Mouse (Mus musculus): ENCODE data around the gene Sun1. TPM values are rescaled to one million over a fixed set of nuclear protein-coding genes. Genes with fewer than 3 reads are reported as not detected.

Sun1 gene
- polyA plus RNA-seq (2012; ENCODE audit: insufficient read depth, insufficient read length, missing spikeins), result 19.0 and 20.1 TPM in 2 replicates

DNA sequence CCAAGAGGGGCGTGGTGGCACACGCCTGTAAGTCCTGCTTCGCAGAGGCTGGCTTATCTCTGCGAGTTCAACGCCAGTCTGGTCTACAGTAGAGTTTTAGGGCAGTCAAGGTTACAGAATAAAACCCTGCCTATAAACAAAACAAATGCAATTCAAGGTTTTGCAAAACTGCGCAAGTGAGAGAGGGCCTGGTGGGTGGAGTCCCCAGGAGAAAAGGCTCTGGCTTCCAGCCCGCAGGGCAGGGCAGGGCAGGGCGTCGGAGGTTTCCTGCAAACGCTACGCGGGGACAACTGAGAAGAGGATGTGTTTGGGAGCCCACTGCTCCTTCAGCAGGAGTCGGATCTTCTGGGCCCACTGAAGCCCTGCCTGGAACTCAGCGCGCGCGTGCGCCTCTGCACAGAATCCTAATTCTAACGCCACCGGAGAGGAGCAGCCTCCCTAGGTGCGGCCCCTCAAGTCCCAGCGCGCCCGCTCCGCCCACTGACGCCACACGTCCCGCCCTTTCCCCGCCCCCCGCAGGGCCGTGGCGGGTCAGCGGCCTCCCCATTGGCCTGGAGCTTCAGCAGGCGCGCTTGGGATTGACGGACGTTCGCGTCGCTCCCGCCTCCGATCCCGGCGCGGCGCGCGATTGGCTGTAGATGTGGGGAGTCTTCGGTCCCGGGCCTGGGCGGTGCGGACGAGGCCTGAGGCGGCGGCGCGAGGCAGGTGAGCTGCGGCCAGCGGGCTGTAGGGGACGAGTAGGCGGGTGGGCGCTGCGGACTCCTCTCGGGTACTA is at the start of gene Sun1:
Gene Sun1 (plus strand): TSS at position 643 of the 775 bp plus-strand sequence.
- peaks cover 24% of the 10 kb centered on the region for H3K4me1 ChIP-seq (ENCODE audit: control insufficient read depth, insufficient read depth, insufficient read length, low read length)
- H3K27ac ChIP-seq (replicated peaks; ENCODE audit: low read depth, low read length), result peak within 1 kb of the TSS; percentile 48
- peak within 1 kb of the TSS; percentile 77 for H3K4me3 ChIP-seq (ENCODE audit: insufficient read depth, low read depth, low read length)

GRCm38 (mm10) chr5:139160899-139161298 is 39.5 kb upstream of the Sun1 start:
- Histone ChIP-seq H3K27ac (replicated peaks; ENCODE audit: low read depth, low read length) (no peak overlapping the region), H3K4me3 (ENCODE audit: insufficient read depth, low read depth, low read length) (no peak overlapping the region), H3K4me1 (ENCODE audit: control insufficient read depth, insufficient read depth, insufficient read length, low read length) (peaks cover 4% of the 10 kb centered on the region; the same call in 1 of the 2 replicates)

DNA sequence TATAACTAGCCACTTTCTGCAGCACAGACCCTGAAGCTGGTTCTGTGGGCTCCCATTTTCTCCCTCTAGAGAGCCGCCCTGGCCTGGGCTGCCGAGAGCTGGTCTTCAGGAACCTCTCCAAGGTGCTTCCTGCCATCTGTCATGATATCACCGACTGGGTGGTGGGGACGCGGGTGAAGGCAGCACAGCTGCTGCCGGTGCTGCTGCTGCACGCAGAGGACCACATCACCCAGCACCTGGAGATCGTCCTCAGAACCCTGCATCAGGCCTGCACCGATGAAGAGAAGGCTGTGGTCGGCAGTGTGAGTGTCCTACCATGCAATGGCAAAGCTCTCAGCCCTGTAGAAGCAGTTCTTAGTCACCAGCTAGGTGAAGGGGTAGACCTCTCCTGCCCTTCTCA is 38.8 kb upstream of the Sun1 start:
- no peak overlapping the region for H3K27ac ChIP-seq (replicated peaks; ENCODE audit: low read depth, low read length)
- H3K4me1 ChIP-seq (ENCODE audit: control insufficient read depth, insufficient read depth, insufficient read length, low read length), result peaks cover 4% of the 10 kb centered on the region; the same call in 1 of the 2 replicates
- no peak overlapping the region for H3K4me3 ChIP-seq (ENCODE audit: insufficient read depth, low read depth, low read length)

- Histone ChIP-seq H3K27ac (replicated peaks; ENCODE audit: low read depth, low read length) (no peak overlapping the region), H3K4me1 (ENCODE audit: control insufficient read depth, insufficient read depth, insufficient read length, low read length) (peaks cover under 1% of the 10 kb centered on the region; the same call in 1 of the 2 replicates), H3K4me3 (ENCODE audit: insufficient read depth, low read depth, low read length) (no peak overlapping the region)
These were observed 33.6 kb upstream of the Sun1 start for GRCm38 (mm10) chr5:139166781-139167361.

GRCm38 (mm10) chr5:139167548-139167947 is 32.9 kb upstream of the Sun1 start:
- no peaks in the 10 kb centered on the region; the same call in 1 of the 2 replicates for H3K4me1 ChIP-seq (ENCODE audit: control insufficient read depth, insufficient read depth, insufficient read length, low read length)
- no peak overlapping the region for H3K27ac ChIP-seq (replicated peaks; ENCODE audit: low read depth, low read length)
- H3K4me3 ChIP-seq (ENCODE audit: insufficient read depth, low read depth, low read length), result no peak overlapping the region

DNA sequence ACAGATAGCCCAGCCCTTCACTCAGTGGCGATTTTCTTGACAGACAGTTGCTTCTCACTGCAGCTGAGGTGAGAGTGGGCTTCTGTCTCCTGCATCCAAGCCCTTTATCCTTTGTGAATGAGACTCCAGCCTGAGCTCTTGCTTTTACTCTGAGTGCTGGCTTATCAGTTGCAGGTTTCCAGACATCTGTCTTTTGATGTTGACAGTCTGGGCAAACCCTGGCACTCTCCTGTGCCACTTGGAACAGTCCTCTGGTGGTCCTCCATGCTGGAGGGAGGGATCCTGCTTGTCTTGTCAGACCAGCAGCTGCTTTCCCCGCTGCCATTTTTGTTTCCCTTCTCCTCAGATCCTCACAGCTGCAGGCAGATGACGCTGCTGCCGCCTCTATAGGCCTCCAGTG is 28.5 kb upstream of the Sun1 start:
- Histone ChIP-seq H3K4me3 (ENCODE audit: insufficient read depth, low read depth, low read length) (no peak overlapping the region), H3K4me1 (ENCODE audit: control insufficient read depth, insufficient read depth, insufficient read length, low read length) (peaks cover 7% of the 10 kb centered on the region), H3K27ac (replicated peaks; ENCODE audit: low read depth, low read length) (no peak overlapping the region)

- H3K4me1 ChIP-seq (ENCODE audit: control insufficient read depth, insufficient read depth, insufficient read length, low read length), result peaks cover 7% of the 10 kb centered on the region
- H3K4me3 ChIP-seq (ENCODE audit: insufficient read depth, low read depth, low read length), result no peak overlapping the region
- H3K27ac ChIP-seq (replicated peaks; ENCODE audit: low read depth, low read length), result no peak overlapping the region
These were observed 26.3 kb upstream of the Sun1 start for GRCm38 (mm10) chr5:139174141-139174540.

DNA sequence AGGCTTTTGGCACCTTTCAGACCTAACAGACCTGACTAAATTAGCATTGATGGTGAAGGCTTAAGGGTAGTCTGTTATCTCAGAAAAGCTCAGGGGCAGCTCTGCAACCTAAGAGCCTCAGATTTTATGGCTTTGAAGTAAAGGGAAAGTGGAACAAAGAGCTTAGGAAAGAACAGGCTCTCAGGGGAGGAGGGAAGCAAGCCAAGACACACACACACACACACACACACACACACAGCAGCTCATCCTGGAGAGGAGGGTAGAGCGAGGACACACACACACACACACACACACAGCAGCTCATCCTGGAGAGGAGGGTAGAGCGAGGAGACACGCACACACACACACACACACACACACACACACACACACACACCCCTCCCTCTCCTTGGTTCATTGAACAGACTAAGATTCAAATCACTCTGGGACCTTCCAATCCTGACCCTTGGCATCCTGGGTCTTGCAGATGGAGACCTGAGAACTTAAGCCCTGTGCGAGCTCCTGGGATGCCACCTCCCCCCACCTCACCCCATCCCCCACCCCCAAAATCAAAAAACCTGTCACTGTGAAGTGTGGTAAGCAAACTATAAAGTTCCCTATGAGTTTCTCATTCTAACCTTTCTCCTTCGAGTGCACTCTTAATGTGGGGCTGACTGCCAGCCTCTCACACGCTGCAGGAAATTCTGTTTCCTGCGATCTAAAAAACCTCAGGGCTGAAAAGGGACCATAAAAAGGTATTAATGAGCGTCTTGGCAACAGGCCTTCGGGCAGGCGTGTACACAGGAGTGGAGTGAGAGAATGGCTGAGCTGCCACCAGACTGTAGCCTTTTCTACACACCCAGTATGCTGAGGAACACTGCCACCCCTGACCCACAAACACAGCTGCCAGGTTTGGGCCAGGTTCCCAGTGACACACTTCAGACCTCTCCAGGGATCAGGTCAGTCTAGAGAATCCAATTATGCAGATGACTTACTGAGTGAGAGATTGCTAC is 25.6 kb upstream of the Sun1 start:
- no peak overlapping the region for H3K4me3 ChIP-seq (ENCODE audit: insufficient read depth, low read depth, low read length)
- H3K27ac ChIP-seq (replicated peaks; ENCODE audit: low read depth, low read length), result 0 out of 2 replicates have a peak overlapping the region, but pooled peaks have one; percentile 22
- peaks cover 7% of the 10 kb centered on the region for H3K4me1 ChIP-seq (ENCODE audit: control insufficient read depth, insufficient read depth, insufficient read length, low read length)

DNA sequence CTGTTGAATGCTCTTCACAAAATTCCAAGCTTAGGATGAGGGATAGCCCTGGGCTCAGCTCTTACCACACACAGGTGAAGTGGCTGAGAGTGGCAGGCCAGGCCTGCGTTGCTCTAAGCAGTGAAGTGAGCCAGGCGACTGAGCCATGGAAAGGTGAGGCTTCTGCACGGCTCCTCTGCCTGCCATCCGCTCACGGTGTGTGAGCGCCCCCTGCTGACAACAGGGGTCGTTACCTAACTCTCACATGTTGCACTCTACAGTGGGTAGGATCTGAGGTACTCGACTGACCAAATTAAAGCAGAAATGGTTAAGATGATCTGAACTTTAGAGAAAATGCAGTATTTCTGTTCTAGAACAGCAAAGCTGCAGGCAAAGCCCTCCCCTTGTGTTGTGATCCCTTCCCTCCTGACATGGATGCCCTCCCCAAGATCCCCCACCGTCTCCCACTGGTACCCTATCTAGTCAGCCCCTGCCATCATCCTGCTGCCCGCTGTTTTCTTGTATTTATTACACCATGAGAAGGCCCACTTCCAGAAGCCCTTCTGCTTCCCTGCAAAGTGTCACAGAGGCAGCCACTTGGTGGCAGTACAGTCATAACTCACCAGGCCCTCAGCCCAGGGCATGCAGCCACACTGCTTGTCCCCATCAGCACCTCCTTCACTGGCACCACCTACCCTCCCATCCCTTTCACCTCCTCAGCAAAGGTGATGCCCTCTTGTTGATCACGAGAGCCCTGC is 21.4 kb upstream of the Sun1 start:
- no peak overlapping the region for H3K4me3 ChIP-seq (ENCODE audit: insufficient read depth, low read depth, low read length)
- no peak overlapping the region for H3K27ac ChIP-seq (replicated peaks; ENCODE audit: low read depth, low read length)
- H3K4me1 ChIP-seq (ENCODE audit: control insufficient read depth, insufficient read depth, insufficient read length, low read length), result peaks cover 4% of the 10 kb centered on the region

GRCm38 (mm10) chr5:139183131-139183530 is 17.3 kb upstream of the Sun1 start:
- H3K27ac ChIP-seq (replicated peaks; ENCODE audit: low read depth, low read length), result no peak overlapping the region
- H3K4me1 ChIP-seq (ENCODE audit: control insufficient read depth, insufficient read depth, insufficient read length, low read length), result no peaks in the 10 kb centered on the region

DNA sequence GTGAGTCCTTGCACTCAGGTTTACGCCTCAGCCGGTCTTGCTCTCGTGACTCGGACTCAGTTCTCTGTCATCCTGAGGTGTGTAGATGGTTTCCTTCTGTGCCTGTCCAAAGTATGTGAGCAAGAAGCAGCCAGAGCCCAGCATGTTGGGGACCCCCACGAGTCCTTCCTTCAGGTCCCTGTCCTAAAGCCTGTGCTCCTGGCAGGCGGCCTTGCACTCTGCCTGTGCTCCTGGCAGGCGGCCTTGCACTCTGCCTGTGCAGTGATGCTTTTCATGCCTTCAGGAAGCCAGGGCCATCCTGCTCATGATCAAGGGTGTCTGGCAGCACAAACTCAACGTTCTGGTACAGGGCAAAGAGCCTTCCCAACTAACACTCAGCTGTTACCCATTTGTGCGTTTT is 16.8 kb upstream of the Sun1 start:
- H3K4me1 ChIP-seq (ENCODE audit: control insufficient read depth, insufficient read depth, insufficient read length, low read length), result no peaks in the 10 kb centered on the region
- no peak overlapping the region for H3K4me3 ChIP-seq (ENCODE audit: insufficient read depth, low read depth, low read length)
- no peak overlapping the region for H3K27ac ChIP-seq (replicated peaks; ENCODE audit: low read depth, low read length)

More at GRCm38 (mm10) chr5:139183131-139183530, 17.3 kb upstream of the Sun1 start:
- H3K4me3 ChIP-seq (ENCODE audit: insufficient read depth, low read depth, low read length), result no peak overlapping the region

DNA sequence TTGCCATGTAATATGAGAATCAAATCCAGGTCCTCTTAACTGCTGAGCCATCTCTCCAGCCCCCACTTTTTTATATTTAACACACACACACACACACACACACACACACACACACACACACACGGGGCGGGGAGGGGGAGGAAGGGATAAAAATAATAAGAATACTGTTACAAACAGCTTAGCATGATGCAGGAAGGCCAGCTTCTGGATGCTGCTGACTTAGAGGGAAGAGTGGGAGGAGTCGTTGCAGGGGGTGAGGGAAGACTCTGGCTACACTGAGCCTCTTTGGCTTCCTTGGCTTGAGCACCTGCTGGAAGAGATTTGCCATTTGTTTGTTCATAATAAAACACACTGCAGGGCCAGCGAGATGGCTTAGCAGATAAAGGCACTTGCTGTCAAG is 15.5 kb upstream of the Sun1 start:
- H3K27ac ChIP-seq (replicated peaks; ENCODE audit: low read depth, low read length), result no peak overlapping the region
- no peaks in the 10 kb centered on the region for H3K4me1 ChIP-seq (ENCODE audit: control insufficient read depth, insufficient read depth, insufficient read length, low read length)
- no peak overlapping the region for H3K4me3 ChIP-seq (ENCODE audit: insufficient read depth, low read depth, low read length)

- H3K4me1 ChIP-seq (ENCODE audit: control insufficient read depth, insufficient read depth, insufficient read length, low read length), result no peaks in the 10 kb centered on the region
- H3K4me3 ChIP-seq (ENCODE audit: insufficient read depth, low read depth, low read length), result no peak overlapping the region
- no peak overlapping the region for H3K27ac ChIP-seq (replicated peaks; ENCODE audit: low read depth, low read length)
These were observed 10.7 kb upstream of the Sun1 start for GRCm38 (mm10) chr5:139189726-139190125.

DNA sequence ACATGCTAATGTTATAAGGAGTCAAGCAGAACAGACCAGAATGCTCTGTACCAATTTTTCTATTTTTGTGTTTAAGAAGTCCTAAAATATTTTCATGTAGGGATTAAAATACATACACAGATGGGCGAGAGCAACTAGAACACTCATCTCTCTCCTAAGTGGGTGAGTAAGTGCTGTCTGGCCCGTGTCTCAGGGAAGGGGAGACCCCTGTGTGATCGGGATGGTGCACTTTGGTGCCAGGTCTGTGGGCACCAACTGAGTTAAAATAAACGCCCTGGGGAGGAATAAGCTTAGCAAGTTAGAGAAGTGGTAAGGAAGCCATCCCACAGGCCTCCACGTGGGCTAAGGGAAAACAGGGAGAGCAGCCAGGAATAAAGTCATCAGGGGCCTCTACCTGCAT is 9.5 kb upstream of the Sun1 start:
- H3K4me3 ChIP-seq (ENCODE audit: insufficient read depth, low read depth, low read length), result no peak overlapping the region
- no peaks in the 10 kb centered on the region for H3K4me1 ChIP-seq (ENCODE audit: control insufficient read depth, insufficient read depth, insufficient read length, low read length)
- no peak overlapping the region for H3K27ac ChIP-seq (replicated peaks; ENCODE audit: low read depth, low read length)

Measured in brown adipose tissue, adult 24 weeks (tissue).